Mouse (Mus musculus): Measurements from ENCODE around the gene Grid1.

The Grid1 gene

GRCm38 (mm10) chr14:35123260-35123875, 303.5 kb downstream of the Grid1 start:
- DNase-seq: no peak

GRCm38 (mm10) chr14:35127616-35128015, 307.7 kb downstream of the Grid1 start:
- no peak for DNase-seq

GRCm38 (mm10) chr14:35135056-35135455, 315.1 kb downstream of the Grid1 start:
- no peak for DNase-seq

DNA sequence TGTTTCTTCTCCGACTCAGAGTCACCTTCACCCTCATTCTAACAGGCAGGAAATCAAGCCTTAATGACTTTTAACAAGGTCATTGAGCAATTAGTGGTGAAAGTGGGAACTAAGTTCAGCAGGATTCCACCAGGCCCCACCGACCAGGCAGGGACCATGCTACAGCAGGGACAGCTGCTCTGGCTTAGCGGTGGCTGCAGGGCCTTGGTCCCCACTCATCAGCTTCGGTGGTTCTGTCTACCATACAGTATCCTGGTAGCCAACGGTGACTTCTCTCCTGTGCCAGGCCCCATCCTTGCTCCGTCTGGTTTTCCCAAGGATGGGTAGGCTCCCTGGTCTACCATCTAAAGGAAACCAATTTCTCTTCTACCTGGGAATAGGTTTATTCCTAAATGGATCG, 318.2 kb downstream of the Grid1 start:
- no peak for DNase-seq

- no peak for DNase-seq
Observed at GRCm38 (mm10) chr14:35139824-35140223, 319.9 kb downstream of the Grid1 start.

GRCm38 (mm10) chr14:35152450-35152849, 332.5 kb downstream of the Grid1 start:
- DNase-seq: no peak

GRCm38 (mm10) chr14:35153701-35154277, 333.9 kb downstream of the Grid1 start:
- no peak for DNase-seq

DNA sequence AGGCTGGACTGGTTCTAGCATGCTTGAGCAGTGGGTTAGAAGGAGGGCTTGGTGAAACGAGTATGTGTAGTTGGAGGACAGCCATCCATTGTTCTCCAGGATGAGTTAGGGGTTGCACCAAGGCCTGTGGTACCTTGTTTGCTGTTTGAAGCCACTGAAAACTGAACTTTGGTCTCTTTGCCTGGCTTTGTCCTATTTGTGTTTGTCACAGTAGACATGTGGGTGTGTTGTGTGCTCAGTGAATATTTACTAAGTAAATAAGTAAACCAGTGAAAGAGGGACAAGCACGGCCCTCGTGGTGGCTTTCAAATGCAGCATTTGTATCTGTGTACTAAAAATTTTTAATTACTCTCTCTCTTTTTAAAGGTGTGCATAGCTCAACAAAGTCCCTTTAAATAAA, 334.5 kb downstream of the Grid1 start:
- no peak for DNase-seq

- DNase-seq: no peak
Observed at GRCm38 (mm10) chr14:35157069-35157655, 337.3 kb downstream of the Grid1 start.

GRCm38 (mm10) chr14:35159296-35159695, 339.4 kb downstream of the Grid1 start:
- DNase-seq: no peak

- no peak for DNase-seq
Observed at GRCm38 (mm10) chr14:35167451-35167850, 347.5 kb downstream of the Grid1 start.

GRCm38 (mm10) chr14:35173861-35174260, 354.0 kb downstream of the Grid1 start:
- DNase-seq: no peak

DNA sequence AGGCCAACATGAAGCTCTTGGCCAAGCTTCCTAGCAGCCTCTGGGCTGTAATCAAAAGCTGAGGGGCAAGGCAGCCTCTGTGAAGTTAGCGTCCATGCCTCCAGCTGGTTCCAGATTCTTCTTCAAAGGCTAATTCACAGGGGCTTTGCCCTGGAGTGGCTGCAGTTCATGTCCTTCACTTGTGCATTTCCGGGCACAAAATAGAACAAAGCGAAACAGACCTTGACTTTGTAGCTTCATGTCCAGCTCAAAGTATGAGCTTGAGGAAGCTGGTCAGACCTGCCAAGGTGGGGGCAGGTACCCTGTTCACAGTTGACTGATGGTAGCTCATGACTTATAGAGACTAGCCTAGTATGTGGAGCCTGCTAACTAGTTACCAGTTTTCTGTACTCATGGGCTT, 356.1 kb downstream of the Grid1 start:
- no peak for DNase-seq

DNA sequence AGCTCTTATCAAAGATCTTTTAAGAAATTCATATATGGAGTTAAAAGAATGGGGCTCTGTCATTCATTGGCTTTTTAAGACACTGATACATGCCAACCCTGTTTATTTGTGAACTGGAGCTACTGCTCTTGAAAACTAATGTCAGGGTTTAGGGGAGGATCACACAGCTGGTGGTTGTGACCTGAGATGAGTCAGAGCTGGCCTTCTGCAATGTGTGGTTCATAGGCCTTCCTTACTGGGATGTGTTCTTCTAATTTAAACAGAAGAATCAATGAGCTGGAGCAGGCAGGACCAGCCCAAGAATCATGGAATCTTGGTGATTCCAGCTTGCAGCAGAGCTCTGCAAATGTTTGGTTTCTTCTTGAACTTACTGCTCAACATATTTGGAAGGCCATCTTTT, 359.2 kb downstream of the Grid1 start:
- DNase-seq: no peak

DNA sequence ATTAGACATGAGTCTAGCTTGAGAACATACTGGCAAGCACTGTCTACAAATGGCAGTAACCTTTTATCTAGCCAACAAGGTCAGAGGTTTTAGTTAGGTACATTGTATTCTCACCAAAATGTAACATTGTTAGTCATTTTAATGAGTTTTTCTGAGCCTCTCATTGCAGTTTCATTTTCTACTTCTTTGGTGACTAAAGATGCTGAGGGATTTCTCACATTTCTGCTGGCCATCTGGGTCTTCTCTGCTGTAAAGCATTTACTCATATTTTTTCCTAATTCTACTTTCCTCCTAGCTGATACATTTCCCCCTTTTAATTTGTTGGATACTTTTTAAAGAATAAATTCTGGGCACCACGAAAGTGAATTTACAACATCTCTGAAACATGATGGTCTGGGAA, 365.5 kb downstream of the Grid1 start:
- DNase-seq: no peak

DNA sequence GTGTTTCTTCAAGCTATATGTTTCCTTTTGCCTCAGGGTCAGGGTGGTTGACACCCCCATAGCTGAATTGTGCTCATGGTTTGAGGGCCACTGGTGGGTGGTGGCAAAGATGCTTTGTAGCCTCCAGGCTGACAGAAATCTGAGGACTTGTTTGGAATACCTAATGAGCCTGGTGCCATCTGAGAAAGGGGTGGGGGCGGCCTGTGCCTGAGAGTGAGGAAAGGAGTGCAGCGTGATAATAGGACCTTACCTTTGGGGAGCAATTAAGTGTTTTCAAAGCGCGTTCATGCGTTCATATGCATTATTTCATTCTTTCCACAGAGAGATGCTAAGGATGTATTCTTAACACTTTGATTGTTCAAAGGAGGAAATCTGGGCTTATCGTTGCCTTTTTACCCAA, 372.3 kb downstream of the Grid1 start:
- DNase-seq: no peak

GRCm38 (mm10) chr14:35197371-35197770, 377.5 kb downstream of the Grid1 start:
- no peak for DNase-seq

- no peak for DNase-seq
Observed at GRCm38 (mm10) chr14:35198447-35198846, 378.5 kb downstream of the Grid1 start.

GRCm38 (mm10) chr14:35198899-35199298, 379.0 kb downstream of the Grid1 start:
- DNase-seq: no peak

DNA sequence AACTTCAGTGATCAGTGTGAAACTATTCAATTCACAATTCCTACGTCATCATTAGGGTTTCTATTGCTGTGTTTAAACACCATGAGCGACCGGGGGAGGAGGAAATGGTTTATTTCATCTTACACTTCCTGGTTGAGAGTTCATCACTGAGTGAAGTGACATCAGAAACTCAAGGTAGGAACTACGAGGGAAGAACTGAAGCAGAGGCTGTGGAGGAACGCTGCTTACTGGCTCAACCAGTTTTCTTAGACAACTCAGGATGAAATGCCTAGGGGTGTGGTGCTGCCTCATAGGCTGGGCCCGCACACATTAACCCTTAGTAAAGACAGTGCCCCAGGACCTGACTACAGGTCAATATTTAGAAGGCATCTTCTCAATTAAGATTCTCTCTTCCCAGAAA, 389.5 kb downstream of the Grid1 start:
- DNase-seq: no peak

- DNase-seq: no peak
Observed at GRCm38 (mm10) chr14:35219021-35219420, 399.1 kb downstream of the Grid1 start.

DNA sequence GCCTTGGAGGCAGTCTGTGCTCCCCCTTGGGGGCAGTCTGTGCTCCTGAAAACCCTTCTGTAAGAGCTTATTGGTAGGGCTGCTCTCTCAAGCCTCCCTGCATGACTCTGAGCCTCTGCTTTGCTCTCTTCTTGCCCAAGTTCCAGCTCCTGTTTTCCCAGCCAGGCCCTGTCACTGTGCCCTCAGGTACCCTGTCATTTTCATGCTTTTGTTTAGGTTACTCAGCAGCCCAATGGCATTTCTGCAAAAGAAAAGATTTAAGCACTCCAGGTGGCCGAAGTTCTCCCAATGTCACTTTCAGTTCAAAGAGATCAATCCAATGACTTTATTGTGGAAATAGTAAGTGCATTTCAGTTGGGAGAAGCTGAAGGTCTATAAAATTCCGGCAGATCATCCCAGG, 402.3 kb downstream of the Grid1 start:
- DNase-seq: no peak

GRCm38 (mm10) chr14:35227581-35227980, 407.7 kb downstream of the Grid1 start:
- no peak for DNase-seq

- no peak for DNase-seq
Observed at GRCm38 (mm10) chr14:35231384-35231783, 411.5 kb downstream of the Grid1 start.

GRCm38 (mm10) chr14:35242882-35243281, 423.0 kb downstream of the Grid1 start:
- DNase-seq: no peak

Measured in cerebellum, adult 11-12 months (tissue).